Mouse (Mus musculus) liver, embryonic 12.5 days (tissue): ENCODE data around the gene Cpn2. TPM values are rescaled to one million over a fixed set of nuclear protein-coding genes. Genes with fewer than 3 reads are reported as not detected.

Experiments
- ATAC-seq: fragments of 200-750 bp; cut with Nextera tagmentation; 2 replicates; pipeline ENCODE4 v1.8.0; 2017; ENCODE audit warnings: moderate number of reproducible peaks, mild to moderate bottlenecking, moderate library complexity
- H3K27ac ChIP-seq: fragments of 300-500 bp; sonication (generic); 2 replicates; pipeline ENCODE4 v1.5.1; 2016; ENCODE audit warnings: mild to moderate bottlenecking
- H3K27me3 ChIP-seq: fragments of 300-500 bp; sonication (generic); replicated peaks from 2 replicates; pipeline ENCODE4 v1.6.1; 2016; ENCODE audit warnings: mild to moderate bottlenecking, moderate library complexity
- H3K36me3 ChIP-seq: fragments of 300-500 bp; sonication (generic); 2 replicates; pipeline ENCODE4 v1.6.1; 2016; ENCODE audit warnings: mild to moderate bottlenecking, moderate library complexity
- H3K4me1 ChIP-seq: fragments of 300-500 bp; sonication (generic); 2 replicates; pipeline ENCODE4 v1.6.1; 2016
- H3K4me2 ChIP-seq: fragments of 300-500 bp; sonication (generic); 2 replicates; pipeline ENCODE4 v1.6.1; 2016; ENCODE audit warnings: mild to moderate bottlenecking, moderate library complexity
- H3K4me3 ChIP-seq: fragments of 300-500 bp; sonication (generic); 2 replicates; pipeline ENCODE4 v1.5.1; 2016; ENCODE audit warnings: mild to moderate bottlenecking, moderate library complexity
- H3K9ac ChIP-seq: fragments of 300-500 bp; sonication (generic); 2 replicates; pipeline ENCODE4 v1.6.1; 2016; ENCODE audit warnings: mild to moderate bottlenecking, moderate library complexity
- H3K9me3 ChIP-seq: fragments of 300-500 bp; sonication (generic); replicated peaks from 2 replicates; pipeline ENCODE4 v1.6.1; 2016; ENCODE audit warnings: mild to moderate bottlenecking, moderate library complexity
- WGBS: fragments of 180-500 bp; shearing (Covaris S2); methylation state at CpG from one replicate; pipeline ENCODE4 v1.1.7; 2016; ENCODE audit not compliant: insufficient replicate concordance; 5-methylcytosine and 5-hydroxymethylcytosine counted together
- polyA plus RNA-seq: library from polyadenylated mRNA; unstranded; fragments of >200 nt; fragmentation: Nextera tagmentation; extraction: Ambion mirVana; gene quantifications from 2 replicates; pipeline ENCODE4 v1.2.1, GENCODE M21; 2016

Gene Cpn2
- polyA plus RNA-seq, 1 experiment from 2014 or later, result 1.5 TPM

- Histone ChIP-seq H3K36me3 (no peaks in the 10 kb centered on the region), H3K4me3 (no peak overlapping the region), H3K9me3 (no peaks in the 10 kb centered on the region), H3K27me3 (peaks cover 25% of the 10 kb centered on the region), H3K27ac (no peak overlapping the region), H3K4me2 (no peak overlapping the region), H3K4me1 (0 out of 2 replicates have a peak, but pooled peaks cover 9% of the 10 kb centered on the region), H3K9ac (no peak overlapping the region)
- no peak for ATAC-seq
- 69% methylated on average over 15 of the region's 15 CpGs for WGBS
These were observed 8.4 kb upstream of the Cpn2 start for GRCm38 (mm10) chr16:30275558-30276340.

GRCm38 (mm10) chr16:30273065-30273464 is 5.8 kb upstream of the Cpn2 start:
- Histone ChIP-seq H3K9ac (no peak overlapping the region), H3K9me3 (no peaks in the 10 kb centered on the region), H3K4me1 (0 out of 2 replicates have a peak, but pooled peaks cover 6% of the 10 kb centered on the region), H3K36me3 (no peaks in the 10 kb centered on the region), H3K27me3 (0 out of 2 replicates have a peak, but pooled peaks cover 4% of the 10 kb centered on the region), H3K4me2 (no peak overlapping the region), H3K4me3 (no peak overlapping the region), H3K27ac (no peak overlapping the region)
- no peak for ATAC-seq
- WGBS, result 67% methylated on average over 8 of the region's 8 CpGs

GRCm38 (mm10) chr16:30271941-30272595 is 4.8 kb upstream of the Cpn2 start:
- Histone ChIP-seq H3K4me1 (0 out of 2 replicates have a peak, but pooled peaks cover 6% of the 10 kb centered on the region), H3K4me3 (no peak overlapping the region), H3K9ac (no peak overlapping the region), H3K36me3 (no peaks in the 10 kb centered on the region), H3K4me2 (no peak overlapping the region), H3K9me3 (no peaks in the 10 kb centered on the region), H3K27ac (no peak overlapping the region), H3K27me3 (0 out of 2 replicates have a peak, but pooled peaks cover 4% of the 10 kb centered on the region)
- WGBS, result 55% methylated on average over 6 of the region's 6 CpGs
- ATAC-seq, result no peak

DNA sequence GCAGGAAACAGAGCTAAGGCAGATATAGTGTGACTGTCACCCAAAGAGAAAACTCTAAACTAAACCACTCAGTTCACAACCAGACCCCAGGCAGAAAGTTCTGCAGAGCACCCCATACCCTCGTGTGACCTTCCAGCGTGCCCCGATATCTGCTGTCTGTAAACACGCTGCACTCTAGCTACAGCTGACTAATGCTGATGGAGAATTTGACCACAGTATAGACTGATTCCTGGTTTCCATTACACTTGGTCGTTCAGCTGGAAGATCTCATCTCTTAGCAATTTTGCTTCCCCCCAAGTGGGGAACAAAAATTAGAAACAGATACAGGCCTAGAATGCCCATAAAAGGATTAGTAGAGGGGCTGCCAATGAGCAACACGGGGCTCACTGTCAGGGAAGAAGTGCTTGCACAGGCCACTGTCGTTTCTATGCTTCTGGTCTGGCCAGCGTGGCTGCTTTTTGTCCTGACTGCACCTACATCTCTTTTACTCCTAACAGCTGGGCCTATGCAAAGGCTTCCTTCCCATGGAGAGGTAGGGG is 4.0 kb upstream of the Cpn2 start:
- 0 out of 2 replicates have a peak, but pooled peaks cover 4% of the 10 kb centered on the region for H3K27me3 ChIP-seq
- H3K9me3 ChIP-seq, result no peaks in the 10 kb centered on the region
- 58% methylated on average over 8 of the region's 8 CpGs for WGBS
- 0 out of 2 replicates have a peak, but pooled peaks cover 6% of the 10 kb centered on the region for H3K4me1 ChIP-seq
- H3K4me3 ChIP-seq, result no peak overlapping the region
- no peak overlapping the region for H3K9ac ChIP-seq
- no peaks in the 10 kb centered on the region for H3K36me3 ChIP-seq
- H3K27ac ChIP-seq, result no peak overlapping the region
- H3K4me2 ChIP-seq, result no peak overlapping the region
- no peak for ATAC-seq

DNA sequence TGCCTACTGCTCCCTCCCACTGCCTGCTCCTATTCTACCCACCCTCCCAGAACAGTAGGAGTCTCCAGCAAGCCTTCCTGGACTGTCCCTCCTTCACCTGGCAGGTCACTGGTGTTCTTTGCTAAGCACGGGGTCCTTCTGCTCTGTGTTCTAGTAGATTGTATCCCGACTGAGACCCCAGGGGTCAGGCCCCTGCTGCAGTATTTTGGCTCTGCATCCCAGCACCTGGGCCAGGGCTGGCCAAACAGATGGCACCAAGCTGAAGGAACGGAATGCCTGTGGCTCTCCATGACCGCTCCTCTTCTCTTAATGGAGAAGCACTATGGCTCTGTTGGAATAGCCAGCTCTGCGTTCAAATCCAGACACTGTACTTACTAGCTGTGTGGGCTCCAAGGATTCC is 738 bp downstream of the Cpn2 start:
- Histone ChIP-seq H3K4me1 (peaks cover 10% of the 10 kb centered on the region; the same call in 1 of the 2 replicates), H3K9me3 (no peaks in the 10 kb centered on the region), H3K4me2 (peak overlapping the region; percentile 32), H3K36me3 (no peaks in the 10 kb centered on the region), H3K27ac (no peak overlapping the region), H3K4me3 (0 out of 2 replicates have a peak overlapping the region, but pooled peaks have one; percentile 16), H3K27me3 (no peaks in the 10 kb centered on the region), H3K9ac (no peak overlapping the region)
- 71% methylated on average over 5 of the region's 5 CpGs for WGBS
- no peak for ATAC-seq

DNA sequence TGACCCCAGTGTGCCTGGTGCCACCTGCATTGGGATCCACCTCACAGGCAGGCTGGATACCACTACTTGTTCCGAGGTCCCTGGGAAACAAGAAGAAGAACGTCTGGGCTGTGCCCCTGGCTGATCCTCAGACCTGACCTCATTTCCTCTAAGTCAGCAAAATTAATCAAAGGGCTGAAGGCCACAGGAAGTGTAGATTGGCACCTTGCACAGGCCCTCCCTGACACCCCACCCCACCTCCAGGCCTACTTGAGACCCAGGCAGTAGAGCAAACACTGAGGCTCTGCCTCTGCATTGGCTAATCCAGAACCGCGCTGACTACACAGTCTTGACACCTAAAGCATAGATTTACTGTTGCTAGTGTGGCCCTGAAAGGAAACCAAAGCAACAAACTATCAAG is 1.7 kb downstream of the Cpn2 start:
- H3K4me2 ChIP-seq, result no peak overlapping the region
- H3K27me3 ChIP-seq, result no peaks in the 10 kb centered on the region
- H3K9ac ChIP-seq, result no peak overlapping the region
- H3K36me3 ChIP-seq, result no peaks in the 10 kb centered on the region
- ATAC-seq, result no peak
- H3K4me1 ChIP-seq, result peaks cover 5% of the 10 kb centered on the region; the same call in 1 of the 2 replicates
- 48% methylated on average over 4 of the region's 4 CpGs for WGBS
- H3K9me3 ChIP-seq, result no peaks in the 10 kb centered on the region
- no peak overlapping the region for H3K27ac ChIP-seq
- no peak overlapping the region for H3K4me3 ChIP-seq

DNA sequence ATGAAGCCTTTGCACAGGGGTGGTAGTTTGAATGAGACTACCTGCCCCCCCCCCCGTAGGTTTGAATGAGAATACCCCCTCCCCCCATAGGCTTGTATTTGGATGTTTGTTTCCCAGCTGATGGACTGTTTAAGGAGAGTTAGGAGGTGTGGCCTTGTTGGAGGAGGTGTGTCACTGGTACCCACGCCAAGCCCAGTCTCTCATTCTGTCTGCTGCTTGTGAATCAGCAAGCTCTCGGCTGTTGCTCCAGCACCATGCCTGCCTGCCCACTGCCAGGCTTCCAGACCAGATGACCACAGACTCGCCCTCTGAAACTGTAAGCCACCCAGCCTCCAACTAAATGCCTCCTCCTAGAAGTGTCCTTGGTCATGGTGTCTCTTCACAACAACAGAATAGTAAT is 4.1 kb downstream of the Cpn2 start:
- WGBS, result 44% methylated on average over 4 of the region's 4 CpGs
- no peaks in the 10 kb centered on the region for H3K9me3 ChIP-seq
- H3K9ac ChIP-seq, result no peak overlapping the region
- H3K4me2 ChIP-seq, result no peak overlapping the region
- ATAC-seq, result no peak
- no peak overlapping the region for H3K4me3 ChIP-seq
- H3K27ac ChIP-seq, result no peak overlapping the region
- no peaks in the 10 kb centered on the region for H3K27me3 ChIP-seq
- peaks cover 7% of the 10 kb centered on the region; the same call in 1 of the 2 replicates for H3K4me1 ChIP-seq
- H3K36me3 ChIP-seq, result no peaks in the 10 kb centered on the region

DNA sequence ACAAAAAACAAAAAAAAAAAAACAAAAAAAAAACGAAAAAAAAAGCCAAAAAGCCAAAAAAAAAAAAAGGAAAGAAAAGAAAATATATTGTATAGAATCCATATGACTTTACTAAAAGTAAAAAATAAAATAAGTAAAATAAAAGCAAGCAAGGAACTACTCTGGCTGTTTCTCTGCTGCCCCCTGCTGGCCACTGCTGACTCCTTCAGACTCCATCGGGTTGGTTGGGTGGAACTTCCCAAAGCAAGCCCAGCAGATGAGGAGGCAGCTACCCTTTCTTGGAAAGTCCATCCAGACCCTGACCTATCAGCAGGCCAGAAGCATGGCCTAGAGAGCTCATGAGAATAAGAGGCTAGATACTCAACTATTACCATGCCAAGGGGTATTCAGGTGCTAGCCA is 4.6 kb downstream of the Cpn2 start:
- peaks cover 12% of the 10 kb centered on the region for H3K4me1 ChIP-seq
- H3K4me3 ChIP-seq, result no peak overlapping the region
- H3K27ac ChIP-seq, result no peak overlapping the region
- no peak overlapping the region for H3K9ac ChIP-seq
- H3K4me2 ChIP-seq, result no peak overlapping the region
- ATAC-seq, result no peak
- no peaks in the 10 kb centered on the region for H3K36me3 ChIP-seq
- 0% methylated on average over 2 of the region's 2 CpGs for WGBS
- no peaks in the 10 kb centered on the region for H3K9me3 ChIP-seq
- no peaks in the 10 kb centered on the region for H3K27me3 ChIP-seq

GRCm38 (mm10) chr16:30262157-30262556 is 5.1 kb downstream of the Cpn2 start:
- no peaks in the 10 kb centered on the region for H3K36me3 ChIP-seq
- no peak for ATAC-seq
- H3K4me2 ChIP-seq, result no peak overlapping the region
- H3K27ac ChIP-seq, result no peak overlapping the region
- H3K4me3 ChIP-seq, result no peak overlapping the region
- 72% methylated on average over 10 of the region's 10 CpGs for WGBS
- H3K4me1 ChIP-seq, result peaks cover 17% of the 10 kb centered on the region
- H3K9me3 ChIP-seq, result no peaks in the 10 kb centered on the region
- no peaks in the 10 kb centered on the region for H3K27me3 ChIP-seq
- no peak overlapping the region for H3K9ac ChIP-seq

DNA sequence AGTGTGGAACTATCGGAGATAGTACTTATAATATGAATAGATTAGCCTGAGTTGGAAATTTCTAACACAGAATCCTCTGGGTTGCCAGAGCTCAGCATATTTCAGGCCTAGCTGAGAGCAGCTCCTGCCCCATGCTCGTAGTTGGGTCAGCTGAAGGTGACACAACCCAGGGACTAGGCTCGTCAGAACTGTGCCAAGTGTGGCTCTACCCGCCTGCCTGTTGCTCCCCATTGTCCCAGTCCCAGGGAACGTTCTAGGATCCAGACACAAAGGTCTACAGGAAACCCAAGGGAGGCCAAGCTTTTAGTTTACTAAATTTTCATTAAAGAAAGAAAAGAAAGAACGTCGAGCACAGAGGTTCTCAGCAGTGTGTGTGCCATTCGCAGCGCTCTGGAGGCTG is 6.0 kb downstream of the Cpn2 start:
- Histone ChIP-seq H3K4me2 (no peak overlapping the region), H3K9me3 (no peaks in the 10 kb centered on the region), H3K4me1 (peaks cover 17% of the 10 kb centered on the region), H3K9ac (no peak overlapping the region), H3K4me3 (no peak overlapping the region), H3K27ac (no peak overlapping the region), H3K27me3 (no peaks in the 10 kb centered on the region), H3K36me3 (no peaks in the 10 kb centered on the region)
- WGBS, result 76% methylated on average over 9 of the region's 9 CpGs
- ATAC-seq, result no peak

GRCm38 (mm10) chr16:30260012-30260635 is 7.2 kb downstream of the Cpn2 start:
- no peak overlapping the region for H3K9ac ChIP-seq
- H3K27ac ChIP-seq, result no peak overlapping the region

DNA sequence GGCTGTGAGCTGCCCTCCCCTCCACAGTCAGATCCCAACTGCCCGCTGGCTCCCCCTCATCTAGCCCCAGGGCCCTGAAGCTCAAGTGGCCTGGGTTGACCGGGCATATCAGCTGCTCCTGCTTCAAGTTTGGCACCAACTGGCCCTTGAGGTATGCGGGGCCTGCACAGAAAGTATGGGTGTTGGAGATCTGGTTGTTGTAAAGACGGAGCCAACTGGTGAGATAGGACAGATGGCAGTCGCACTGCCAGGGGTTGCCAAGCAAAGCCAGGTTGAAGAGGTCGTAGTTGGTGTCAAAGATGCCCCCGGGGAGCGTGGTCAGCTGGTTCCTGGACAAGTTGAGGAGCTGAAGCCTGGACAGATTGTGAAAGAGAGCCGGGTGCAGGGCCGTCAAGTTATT is 7.9 kb downstream of the Cpn2 start:
- Histone ChIP-seq H3K27ac (no peak overlapping the region), H3K4me3 (no peak overlapping the region), H3K9me3 (no peaks in the 10 kb centered on the region), H3K4me2 (no peak overlapping the region), H3K36me3 (no peaks in the 10 kb centered on the region), H3K9ac (no peak overlapping the region), H3K4me1 (peaks cover 17% of the 10 kb centered on the region), H3K27me3 (no peaks in the 10 kb centered on the region)
- no peak for ATAC-seq
- 71% methylated on average over 10 of the region's 10 CpGs for WGBS

More at GRCm38 (mm10) chr16:30260012-30260635, 7.2 kb downstream of the Cpn2 start:
- H3K9me3 ChIP-seq, result no peaks in the 10 kb centered on the region
- peaks cover 14% of the 10 kb centered on the region for H3K4me1 ChIP-seq
- no peak overlapping the region for H3K4me2 ChIP-seq
- no peaks in the 10 kb centered on the region for H3K27me3 ChIP-seq
- whole genome bisulfite sequencing, result 71% methylated on average over 15 of the region's 15 CpGs
- ATAC-seq, result no peak
- H3K36me3 ChIP-seq, result no peaks in the 10 kb centered on the region
- no peak overlapping the region for H3K4me3 ChIP-seq
